Mouse (Mus musculus) bone marrow, adult 2 months (tissue): ENCODE measurements around the gene Slc7a15.

ENCODE experiments used
- CTCF ChIP-seq: fragments of 200-500 bp; IDR thresholded peaks from 2 replicates; pipeline ENCODE4 v1.5.1; 2011; ENCODE audit warnings: low read length, control low read depth; ENCODE audit not compliant: control insufficient read depth, insufficient read depth
- POLR2A ChIP-seq: fragments of 200-500 bp; IDR thresholded peaks from 2 replicates; pipeline ENCODE4 v1.6.1; 2011; ENCODE audit warnings: low read depth, mild to moderate bottlenecking, control low read depth, low read length, borderline replicate concordance; ENCODE audit not compliant: control insufficient read depth

DNA sequence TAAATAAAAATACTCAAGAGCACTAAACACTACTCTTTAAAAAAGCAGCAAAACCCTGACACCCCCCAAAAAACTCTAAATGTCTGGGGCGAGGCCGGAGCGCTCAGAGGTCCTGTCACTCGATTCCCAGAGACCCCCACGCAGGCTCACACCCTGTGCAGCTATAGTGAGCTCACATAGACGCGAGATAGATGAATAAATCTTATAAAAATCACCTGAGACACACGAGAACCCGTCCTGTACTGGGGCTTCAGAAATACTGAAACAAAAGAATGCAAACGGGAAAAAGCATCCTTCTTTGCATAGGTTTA, 42.5 kb upstream of the Slc7a15 start:
- TF ChIP-seq POLR2A: no peak
- TF ChIP-seq CTCF: no peak
